Mouse (Mus musculus): Measurements from ENCODE around the gene Ralgapa2. TPM values are rescaled to one million over a fixed set of nuclear protein-coding genes. Genes with fewer than 3 reads are reported as not detected.

The Ralgapa2 gene
- total RNA-seq, 2 experiments from 2014 or later: 20.3 to 22.5 TPM

DNA sequence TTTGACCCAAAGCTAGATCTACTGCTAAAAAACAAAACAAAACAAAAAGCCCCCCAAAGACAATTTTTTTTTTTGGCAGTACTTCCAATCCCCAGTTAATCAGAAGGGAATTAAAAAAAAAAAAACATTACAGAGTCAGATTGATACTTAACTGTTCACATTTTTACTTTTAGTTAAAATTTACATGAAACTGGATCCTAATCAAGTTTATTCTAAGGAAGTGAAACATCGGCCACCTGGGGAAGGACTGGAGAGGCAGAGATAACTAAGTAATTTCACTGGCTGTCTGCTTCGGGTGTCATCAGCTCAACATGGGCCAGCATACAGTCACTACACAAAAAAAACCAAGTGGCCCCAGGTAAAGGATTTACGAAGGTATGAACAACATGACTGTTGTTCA lies 201.4 kb downstream of the Ralgapa2 start:
- DNase-seq (ENCODE audit: low spot score in 2 of 2): no peak

DNA sequence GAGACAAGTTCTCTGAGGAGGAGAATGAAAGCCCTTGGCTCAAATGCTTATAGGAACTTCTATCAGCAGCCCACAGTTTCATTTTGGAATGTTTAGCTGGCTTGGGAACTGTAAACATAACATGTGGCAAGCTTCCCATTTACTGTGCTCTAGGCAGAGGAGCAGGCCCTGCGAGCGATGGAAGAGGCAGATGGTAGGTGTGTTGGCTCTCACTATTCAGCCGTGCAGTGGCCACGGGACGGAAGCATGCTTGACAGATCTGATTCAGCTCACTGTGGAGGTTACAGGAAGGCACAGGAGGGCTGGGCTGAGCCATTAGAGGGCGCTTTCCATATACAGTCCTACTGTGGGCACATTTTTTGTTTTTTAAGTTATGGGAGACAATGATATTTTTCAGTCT lies 201.9 kb downstream of the Ralgapa2 start:
- peak in 1 of 2 experiments; percentile 65 for DNase-seq (ENCODE audit: low spot score in 2 of 2)

DNA sequence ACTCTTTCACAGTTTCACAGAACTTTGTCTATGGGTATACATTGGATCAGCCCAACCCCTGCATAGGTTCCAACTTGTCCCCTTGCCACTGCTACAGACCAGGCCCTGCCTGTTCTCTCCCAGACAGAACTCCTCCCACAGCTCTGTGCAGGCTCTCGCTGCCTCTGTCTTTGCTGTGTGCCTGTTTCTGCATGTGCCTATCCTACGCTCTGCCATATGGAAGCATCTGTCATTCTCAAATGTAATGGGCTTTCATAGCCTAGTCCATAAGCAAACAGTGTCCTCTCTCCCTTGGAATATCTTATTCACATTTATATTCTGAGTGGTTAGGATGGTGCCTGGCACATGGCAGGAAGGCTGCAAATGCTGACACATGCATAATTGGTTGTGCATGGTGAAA lies 202.7 kb downstream of the Ralgapa2 start:
- DNase-seq (ENCODE audit: low spot score in 2 of 2): peak in 1 of 2 experiments; percentile 55

DNA sequence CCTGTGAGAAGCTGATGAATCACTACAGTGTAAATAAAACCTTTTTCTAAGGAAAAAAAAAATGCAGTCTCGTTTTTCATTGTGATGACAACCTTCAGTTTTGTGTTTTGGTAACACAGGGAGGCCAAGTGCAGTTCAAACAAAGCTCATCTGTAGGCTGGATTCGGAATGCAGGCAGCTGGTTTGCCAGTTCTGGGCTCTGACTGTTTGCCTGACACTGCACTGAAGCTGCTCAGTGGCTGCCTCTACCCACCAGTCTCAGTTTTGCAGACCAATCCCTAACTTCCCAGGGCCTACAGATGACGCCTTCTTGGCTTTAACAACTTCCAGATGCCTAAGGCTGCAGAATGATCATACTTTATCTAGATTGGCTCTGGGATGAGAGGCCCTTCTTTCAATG lies 205.1 kb downstream of the Ralgapa2 start:
- DNase-seq (ENCODE audit: low spot score in 2 of 2): no peak

DNA sequence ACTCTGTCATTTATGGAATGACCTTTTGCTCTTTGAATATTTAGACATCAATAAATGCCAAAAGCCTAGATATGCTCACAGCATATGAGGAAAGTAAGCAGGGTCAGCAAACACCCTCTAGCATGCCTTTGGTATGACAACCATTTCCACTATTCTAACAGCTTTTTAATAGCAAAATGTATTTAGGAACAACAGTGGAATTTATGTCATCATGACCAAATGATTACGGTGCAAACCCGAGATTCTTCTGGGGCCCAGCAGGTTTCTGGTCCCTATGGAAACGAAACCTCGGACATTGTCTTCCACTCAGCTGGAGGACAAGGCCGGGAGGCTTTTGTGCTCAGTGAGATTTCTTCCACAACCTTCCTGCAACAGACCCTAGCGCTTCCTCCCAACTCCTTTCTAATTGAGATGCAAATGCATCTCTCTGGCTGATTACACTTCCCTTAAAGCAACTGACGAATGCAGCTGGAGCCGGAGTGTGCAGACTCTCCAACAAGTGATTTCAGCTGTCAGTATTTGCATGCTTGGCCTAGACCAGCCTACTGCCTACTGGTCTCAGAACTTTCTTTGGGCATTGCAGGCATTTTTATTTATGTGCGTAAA lies 209.9 kb downstream of the Ralgapa2 start:
- DNase-seq (ENCODE audit: low spot score in 2 of 2): no peak

DNA sequence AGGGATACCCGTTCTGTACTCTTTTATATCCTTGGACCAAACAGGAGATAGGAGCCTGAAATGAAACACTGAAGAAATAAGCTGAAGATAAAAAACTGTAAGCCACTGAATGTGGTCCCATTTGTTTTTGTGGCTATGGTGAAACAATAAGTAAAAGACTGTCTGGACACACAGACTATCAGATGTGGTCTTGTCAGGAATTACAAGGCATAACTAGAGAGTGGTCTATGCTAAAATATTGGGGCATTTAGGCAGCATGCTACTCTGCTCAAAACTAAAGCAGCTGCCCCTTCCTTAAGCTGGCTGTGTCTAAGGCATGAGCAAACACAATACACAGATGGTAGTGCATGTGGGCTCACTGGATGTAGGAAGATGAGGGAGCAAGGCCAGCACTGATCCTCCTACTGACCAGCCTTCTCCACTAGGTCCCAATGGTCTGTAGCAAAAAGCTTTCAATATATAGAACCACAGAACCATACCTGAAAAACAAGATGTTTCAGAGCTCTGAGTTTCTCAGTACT lies 211.6 kb downstream of the Ralgapa2 start:
- no peak for DNase-seq (ENCODE audit: low spot score in 2 of 2)

DNA sequence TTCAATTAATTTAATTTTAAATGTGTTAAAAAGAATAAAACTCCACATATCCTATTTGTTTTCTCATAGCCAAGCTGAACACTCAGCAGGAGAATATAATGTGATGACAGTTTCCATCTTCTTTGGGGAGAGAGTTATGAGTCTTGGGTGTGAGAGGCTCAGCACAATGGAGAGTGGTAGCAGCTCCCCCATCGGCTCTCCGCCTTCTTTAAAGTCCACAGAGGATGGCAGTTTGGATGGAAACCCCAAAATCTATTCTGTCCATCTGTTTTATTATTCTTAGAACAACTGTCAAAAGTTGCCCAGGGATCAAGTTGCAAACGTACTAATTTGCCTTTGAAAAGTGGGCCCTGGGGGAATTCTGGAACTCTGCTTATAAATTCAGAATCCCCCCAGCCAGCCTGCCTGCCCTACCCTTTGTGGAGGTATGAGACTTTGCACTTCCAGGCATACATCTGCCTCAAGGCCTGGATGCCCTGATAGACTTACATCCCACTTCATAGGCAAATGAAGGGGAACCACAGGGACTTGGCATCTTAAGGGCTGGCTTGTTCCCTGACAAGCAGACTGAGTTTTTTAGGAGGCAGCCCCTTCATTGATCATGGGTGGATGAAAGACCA lies 212.2 kb downstream of the Ralgapa2 start:
- no peak for DNase-seq (ENCODE audit: low spot score in 2 of 2)

DNA sequence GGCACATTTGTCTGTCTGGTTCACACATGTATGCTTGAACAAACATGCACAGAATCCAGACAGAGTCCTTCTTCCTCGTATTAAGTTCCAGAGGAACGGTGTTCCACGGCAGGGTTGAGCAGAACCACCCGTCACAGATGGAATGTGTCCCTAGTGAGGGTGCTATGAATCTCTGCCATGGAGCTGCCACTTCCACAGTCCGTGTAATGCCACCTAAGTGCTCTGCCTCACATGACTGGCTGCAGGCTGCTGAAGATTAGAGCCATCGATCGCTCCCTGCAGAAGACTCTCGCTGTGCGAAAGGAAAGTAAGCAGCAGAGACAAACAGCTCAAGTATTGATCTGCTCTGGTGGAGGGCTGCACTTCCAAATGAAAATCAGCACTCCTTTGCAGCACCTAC lies 218.6 kb downstream of the Ralgapa2 start:
- no peak for DNase-seq (ENCODE audit: low spot score in 2 of 2)

DNA sequence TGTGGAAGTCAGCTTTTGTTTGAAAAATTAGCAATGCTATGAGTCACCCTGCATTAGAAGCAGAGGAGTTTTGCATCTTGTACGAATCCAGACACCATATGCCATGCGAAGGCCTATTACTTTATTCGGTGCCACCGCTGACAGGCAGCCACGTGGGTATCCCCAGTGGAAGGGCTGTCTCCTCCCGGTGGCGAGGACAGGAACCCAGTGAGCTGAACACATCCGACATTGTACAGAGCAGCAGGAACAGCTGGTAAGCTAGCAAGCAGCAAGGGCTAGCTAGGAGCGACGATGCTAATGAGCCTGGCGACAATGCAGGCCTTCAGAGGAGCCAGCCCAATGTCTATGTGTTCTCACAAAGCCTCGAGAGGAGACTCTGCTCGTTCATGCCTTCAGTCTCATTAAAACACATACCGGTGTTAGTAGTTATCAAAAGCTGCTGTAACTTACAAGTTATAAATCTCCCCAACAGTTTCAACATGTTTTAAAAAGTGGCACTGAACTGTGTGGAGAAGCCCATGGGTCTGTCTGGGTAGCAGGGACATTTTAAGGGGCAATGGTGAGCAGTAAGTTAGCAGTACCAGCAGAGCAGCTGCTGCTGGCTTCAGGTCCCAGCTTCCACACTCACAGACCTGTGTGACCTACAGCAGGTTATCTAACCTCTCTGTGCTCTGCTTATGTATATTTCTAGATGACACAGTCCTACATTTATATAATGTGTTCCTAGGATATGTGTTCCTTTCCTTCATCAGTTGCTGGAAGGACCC lies 221.1 kb downstream of the Ralgapa2 start:
- DNase-seq (ENCODE audit: low spot score in 2 of 2): peak; percentile 59 to 65

DNA sequence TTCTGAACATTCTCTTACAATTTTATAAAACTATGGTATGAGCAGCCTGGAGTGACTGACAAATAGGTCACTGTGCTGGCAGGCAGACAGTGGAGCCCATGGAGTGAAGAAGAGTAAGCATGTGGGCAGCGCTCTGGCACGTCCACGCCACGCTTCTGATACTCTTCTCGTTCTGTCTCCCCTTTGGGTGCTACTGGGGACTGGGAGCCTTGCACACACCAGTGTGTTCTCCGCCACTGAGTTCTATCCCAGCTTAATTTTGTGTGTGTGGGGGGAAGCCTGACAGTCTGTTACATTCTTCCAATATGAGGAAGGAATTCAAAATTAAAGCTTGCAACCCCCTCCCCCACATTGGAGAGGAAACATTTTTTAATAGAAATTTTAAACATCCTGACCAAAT lies 221.8 kb downstream of the Ralgapa2 start:
- no peak for DNase-seq (ENCODE audit: low spot score in 2 of 2)

DNA sequence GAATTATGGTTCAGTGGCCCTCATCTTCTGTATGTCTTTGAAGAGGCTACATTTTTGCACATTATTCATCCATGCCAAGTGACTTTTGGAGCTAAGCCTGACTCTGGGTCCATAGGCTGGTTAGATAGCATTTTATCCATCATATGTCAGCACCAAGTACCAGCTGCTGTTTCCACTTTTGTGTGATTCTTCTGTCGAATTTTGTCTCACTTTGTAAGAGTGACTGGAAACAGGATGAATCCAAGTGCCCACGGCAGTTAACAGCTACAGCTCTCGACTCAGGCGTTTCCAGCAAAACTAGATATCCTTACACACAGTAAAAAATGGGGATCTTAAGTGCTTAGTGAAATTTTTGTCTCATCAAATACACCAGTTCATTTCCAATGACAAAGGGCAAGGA lies 222.8 kb downstream of the Ralgapa2 start:
- DNase-seq (ENCODE audit: low spot score in 2 of 2): no peak

DNA sequence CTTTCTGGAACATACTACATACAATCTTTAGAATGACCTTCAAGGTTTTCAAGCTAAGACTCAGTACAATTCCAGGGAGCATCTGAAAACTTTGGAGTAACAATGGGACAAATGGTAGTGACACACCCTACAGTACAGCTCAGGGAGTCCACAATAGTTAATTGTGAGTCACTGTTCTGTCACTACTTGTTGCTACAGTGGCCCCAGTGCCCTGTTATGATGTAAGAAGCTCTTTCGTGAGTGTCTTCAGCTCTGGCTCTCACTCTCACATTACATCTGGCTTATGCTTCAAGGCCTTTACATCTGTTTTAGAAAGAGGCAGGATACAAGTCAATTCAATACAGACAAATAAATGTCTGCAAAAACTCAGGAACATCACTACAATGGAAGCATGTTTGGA lies 223.8 kb downstream of the Ralgapa2 start:
- DNase-seq (ENCODE audit: low spot score in 2 of 2): no peak

DNA sequence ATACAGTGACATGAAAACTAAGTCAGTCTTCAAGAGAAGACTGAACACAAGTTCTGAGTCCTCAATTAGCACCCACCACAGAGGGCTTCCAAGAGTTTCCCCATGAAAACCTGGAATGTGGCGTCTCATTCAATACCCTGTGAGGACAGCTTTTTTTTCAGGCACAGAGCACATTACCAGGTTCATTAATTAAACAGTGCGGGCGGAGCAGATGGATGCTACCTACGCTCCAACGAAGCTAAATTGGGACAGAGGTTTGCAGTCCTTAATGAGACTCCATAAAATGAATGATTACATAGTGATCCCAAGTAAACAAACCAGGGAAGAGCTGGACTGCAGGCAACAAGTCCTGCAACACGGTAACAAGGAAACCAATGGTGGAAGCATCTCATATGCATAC lies 224.6 kb downstream of the Ralgapa2 start:
- DNase-seq (ENCODE audit: low spot score in 2 of 2): peak in 1 of 2 experiments; percentile 55

DNA sequence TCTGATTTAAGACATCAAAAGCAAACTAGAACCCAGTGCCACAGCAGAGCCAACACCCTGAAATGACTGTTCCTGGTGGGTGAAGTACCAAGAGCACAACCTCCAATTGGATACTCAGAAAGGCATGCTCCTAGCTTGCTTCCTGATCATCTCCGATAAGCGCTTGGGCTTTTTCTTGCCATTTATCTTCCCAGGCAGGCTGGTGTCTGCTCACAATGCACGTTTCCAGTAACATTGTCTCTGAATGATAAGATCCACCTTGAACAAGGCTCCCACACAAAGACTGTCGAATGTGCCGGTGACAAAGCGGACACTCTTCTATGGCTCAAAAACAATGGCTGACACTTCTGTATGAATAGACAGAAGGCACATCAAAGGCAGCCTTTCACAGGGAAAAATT lies 230.8 kb downstream of the Ralgapa2 start:
- DNase-seq (ENCODE audit: low spot score in 2 of 2): no peak

DNA sequence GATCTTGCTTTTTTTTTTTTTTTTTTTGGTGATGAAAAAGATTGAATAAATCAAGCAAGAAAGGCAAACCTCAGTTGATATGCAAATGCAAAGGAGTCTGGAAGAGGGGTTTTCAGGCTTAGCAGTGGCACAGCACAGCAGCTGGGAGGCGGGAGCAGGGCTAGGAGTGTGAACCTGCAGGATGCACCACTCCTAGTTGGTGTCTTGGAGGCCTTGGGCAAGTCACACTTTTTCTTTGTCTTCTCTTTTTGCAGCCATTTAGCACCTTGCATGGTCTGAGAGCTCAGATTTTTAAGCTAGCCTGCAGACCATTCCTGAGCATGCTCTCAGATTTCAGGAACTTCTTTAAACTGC lies 231.2 kb downstream of the Ralgapa2 start:
- no peak for DNase-seq (ENCODE audit: low spot score in 2 of 2)

DNA sequence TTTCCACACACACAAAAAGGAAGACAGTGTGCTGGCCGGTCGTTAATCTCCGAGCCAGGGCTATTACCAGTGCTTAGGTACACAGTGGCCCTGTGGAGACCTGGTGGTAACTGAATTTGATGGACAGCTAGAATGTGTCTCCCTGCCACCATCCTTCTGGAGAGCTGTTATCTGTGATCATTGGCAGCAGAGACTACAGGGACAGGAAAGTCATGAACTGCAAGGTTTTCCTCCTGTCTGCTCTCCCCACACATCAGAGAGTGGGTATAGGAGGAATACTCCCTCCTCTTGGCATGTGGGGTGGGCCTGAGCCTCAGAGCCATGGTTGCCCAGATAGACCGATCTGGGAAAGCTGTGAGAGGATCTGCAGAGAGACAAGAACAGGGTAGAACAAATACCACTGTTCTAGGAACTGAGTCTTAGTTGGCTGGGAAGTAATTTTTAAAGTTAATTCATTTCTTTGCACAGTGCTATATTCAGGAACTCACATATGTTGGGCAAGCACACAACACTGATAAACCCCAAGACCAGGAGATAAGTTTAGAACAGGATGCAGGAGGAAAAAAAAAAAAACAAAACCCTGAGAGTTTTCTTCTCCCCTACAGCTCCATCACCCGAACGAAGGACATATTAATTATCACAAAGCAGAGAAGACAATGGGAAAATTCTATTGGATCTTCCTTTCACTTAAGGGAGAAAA lies 231.8 kb downstream of the Ralgapa2 start:
- no peak for DNase-seq (ENCODE audit: low spot score in 2 of 2)

DNA sequence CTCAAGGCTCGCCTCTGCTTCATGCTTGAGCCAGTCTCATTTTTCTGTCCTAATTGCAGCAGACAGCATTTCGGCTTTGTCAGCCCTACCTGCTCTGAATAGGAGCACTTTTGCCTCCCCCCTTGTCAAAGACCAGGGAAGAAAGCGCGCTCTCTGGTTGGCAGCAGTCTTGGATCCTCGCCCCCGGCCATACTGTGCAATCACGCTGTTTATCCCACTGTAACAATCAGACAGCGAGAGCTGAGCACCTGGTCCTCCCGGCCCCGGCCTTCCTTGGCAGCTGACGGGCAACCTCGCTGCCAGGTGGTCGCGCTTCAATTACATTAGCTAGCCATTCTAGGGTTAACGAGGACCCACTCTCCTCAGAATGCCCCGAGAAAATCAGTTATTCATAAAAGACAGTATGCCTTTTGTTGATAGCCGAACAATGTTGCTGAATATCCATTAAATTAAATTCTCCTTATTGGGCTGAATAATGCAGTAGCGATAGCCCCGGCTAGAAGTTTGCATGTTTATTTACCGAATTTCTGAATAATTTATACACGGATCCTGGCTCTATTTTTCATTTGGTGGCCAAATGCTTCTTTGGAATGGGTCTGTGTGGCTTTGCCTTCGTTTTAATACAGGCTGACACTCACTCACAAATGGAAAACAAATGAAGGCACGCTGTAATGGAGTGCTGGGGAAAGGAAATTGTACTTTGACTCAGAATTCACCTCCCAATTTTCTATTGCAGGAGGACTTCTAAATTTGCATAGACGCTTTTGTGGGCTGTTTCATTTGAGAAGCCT lies 232.5 kb downstream of the Ralgapa2 start:
- peak in 1 of 2 experiments; percentile 43 for DNase-seq (ENCODE audit: low spot score in 2 of 2)

DNA sequence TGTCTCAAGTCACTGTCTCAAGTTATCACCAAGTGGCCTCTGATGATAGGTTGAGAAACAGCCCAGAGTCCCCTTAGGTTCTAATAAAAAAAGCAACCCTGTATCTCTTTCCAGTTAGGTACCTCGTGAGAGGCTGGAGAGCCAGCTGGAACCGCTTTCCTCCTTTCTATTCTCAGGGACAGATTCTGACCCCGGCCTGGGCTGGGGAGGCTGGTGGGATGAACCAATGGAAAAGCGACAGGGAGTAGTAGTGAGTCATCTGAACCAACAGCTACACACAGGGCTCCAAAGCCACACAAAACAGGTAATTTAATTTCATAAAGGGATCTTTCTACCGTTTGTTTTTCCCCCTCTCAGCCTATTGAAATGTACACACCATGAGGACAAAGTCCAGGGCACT lies 233.8 kb downstream of the Ralgapa2 start:
- no peak for DNase-seq (ENCODE audit: low spot score in 2 of 2)

DNA sequence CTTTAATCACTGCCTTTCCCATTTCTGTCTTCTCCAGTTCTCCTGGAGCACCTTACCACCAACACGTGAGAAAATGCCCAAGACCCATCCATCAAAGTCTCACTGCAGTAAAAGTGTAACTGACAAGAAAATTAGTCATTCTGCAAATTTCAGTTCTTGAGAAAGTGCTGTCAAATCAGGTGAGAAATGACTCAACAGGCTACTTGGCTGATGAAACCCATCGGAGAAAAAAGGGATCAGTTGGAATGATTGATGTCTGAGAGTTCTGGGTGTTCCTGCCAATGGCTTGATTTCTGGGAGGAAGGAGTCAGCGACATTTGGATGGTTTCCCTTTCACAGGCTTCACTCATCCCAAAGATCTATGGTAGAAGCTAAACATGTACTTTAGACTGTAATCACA lies 245.6 kb downstream of the Ralgapa2 start:
- DNase-seq (ENCODE audit: low spot score in 2 of 2): no peak

DNA sequence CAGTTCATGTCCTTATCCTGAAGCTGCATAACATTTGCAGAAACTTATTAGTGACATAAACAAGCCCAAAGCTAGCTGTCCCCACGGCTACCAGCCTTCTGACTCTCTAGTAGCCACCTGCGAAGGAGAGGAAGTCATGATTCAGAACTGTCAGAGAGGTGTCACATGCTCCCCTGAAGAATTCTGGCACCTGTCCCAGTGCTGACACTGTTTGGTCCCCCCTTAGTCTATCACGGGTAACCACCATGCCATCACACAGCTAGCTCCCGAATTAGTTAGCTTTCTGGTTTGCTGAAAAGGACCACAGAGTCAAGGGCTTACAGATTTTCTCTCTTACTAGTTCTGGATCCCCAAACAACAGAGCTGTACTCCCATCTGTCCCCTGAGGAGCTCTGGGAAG lies 247.1 kb downstream of the Ralgapa2 start:
- no peak for DNase-seq (ENCODE audit: low spot score in 2 of 2)

DNA sequence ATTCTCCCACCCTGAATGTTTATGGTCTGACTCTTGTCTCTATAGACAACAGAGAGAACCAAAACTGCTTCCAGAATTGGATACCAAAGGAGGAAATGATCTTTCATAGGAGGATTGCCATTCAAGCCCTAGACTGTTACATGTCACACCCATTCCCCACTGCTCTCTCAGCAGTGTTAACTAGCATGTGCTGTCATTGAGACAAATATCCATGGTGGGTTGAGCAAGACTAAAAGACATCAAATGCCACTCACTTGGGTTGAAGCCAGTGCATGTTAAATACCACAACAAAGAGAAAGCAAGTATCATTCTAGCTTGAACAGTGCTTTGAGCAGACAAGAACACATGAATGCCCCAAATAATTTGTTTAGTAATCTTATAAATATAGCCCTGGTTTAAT lies 249.2 kb downstream of the Ralgapa2 start:
- DNase-seq (ENCODE audit: low spot score in 2 of 2): no peak

Measured in layer of hippocampus, postnatal 14 days (tissue).